Mouse (Mus musculus) gonadal fat pad, adult 2 months (tissue): ENCODE results near the gene Mslnl. TPM values are rescaled to one million over a fixed set of nuclear protein-coding genes. Genes with fewer than 3 reads are reported as not detected.

Experiments used
- DNase-seq: peaks from one replicate; pipeline ENCODE4 v3.0.0-alpha.2; 2012; ENCODE audit warnings: low read depth
- polyA plus RNA-seq: library from polyadenylated mRNA; depleted of rRNA; stranded (reverse); fragments of >200 nt; gene quantifications from 2 replicates; pipeline ENCODE4 v1.2.3, GENCODE M21; 2012; rRNA removed

The Mslnl gene
- polyA plus RNA-seq, 1 experiment = 0.36 TPM

- DNase-seq = no peak
These were observed 49.5 kb downstream of the Mslnl start, which contains the start of gene Haghl for GRCm38 (mm10) chr17:25785281-25785745. Gene Haghl (minus strand): TSS chr17:25785673.

GRCm38 (mm10) chr17:25786280-25786679, 50.4 kb downstream of the Mslnl start, which contains the start of gene Ccdc78:
Gene Ccdc78 (plus strand): TSS chr17:25786580.
- DNase-seq = no peak

GRCm38 (mm10) chr17:25786781-25787504, 51.1 kb downstream of the Mslnl start:
- DNase-seq = no peak

GRCm38 (mm10) chr17:25791320-25791842, 55.5 kb downstream of the Mslnl start:
- DNase-seq = no peak

- no peak for DNase-seq
These were observed 56.1 kb downstream of the Mslnl start for GRCm38 (mm10) chr17:25791843-25792527.

- DNase-seq = no peak
These were observed 56.8 kb downstream of the Mslnl start, which contains the start of gene Fam173a for GRCm38 (mm10) chr17:25792615-25793014. Gene Fam173a (minus strand): TSS chr17:25792901.

GRCm38 (mm10) chr17:25794197-25794596, 58.4 kb downstream of the Mslnl start:
- DNase-seq = no peak

GRCm38 (mm10) chr17:25794998-25795397, 59.2 kb downstream of the Mslnl start:
- no peak for DNase-seq

GRCm38 (mm10) chr17:25795609-25796092, 59.8 kb downstream of the Mslnl start, which contains the start of gene AC134908.4:
Gene AC134908.4 (minus strand): TSS chr17:25795659.
- no peak for DNase-seq

GRCm38 (mm10) chr17:25796211-25796771, 60.4 kb downstream of the Mslnl start:
- no peak for DNase-seq

GRCm38 (mm10) chr17:25796951-25797369, 61.1 kb downstream of the Mslnl start, which contains the start of gene Metrn:
Gene Metrn (minus strand): TSS chr17:25797136.
- DNase-seq = no peak

Other genes starting within 250 kb of the Mslnl start
- 0.08 TPM in 1 of 2 replicates, not detected in the other for gene Sstr5, start 238.8 kb upstream of the Mslnl start, polyA plus RNA-seq
- gene Sox8, start 165.4 kb upstream of the Mslnl start, polyA plus RNA-seq = 1.0 and 1.2 TPM in 2 replicates
- 23.3 and 24.8 TPM in 2 replicates for gene Lmf1, start 157.0 kb upstream of the Mslnl start, polyA plus RNA-seq
- not detected in 2 replicates for gene Gng13, start 18.9 kb upstream of the Mslnl start, polyA plus RNA-seq
- gene Chtf18, start 8.6 kb upstream of the Mslnl start, polyA plus RNA-seq = 2.6 and 2.9 TPM in 2 replicates
- gene Rpusd1, start 8.4 kb upstream of the Mslnl start, polyA plus RNA-seq = 25.8 and 28.8 TPM in 2 replicates
- gene Msln, start 18.3 kb downstream of the Mslnl start, polyA plus RNA-seq = 17.7 and 34.7 TPM in 2 replicates
- 19.1 and 23.9 TPM in 2 replicates for gene Narfl, start 37.7 kb downstream of the Mslnl start, polyA plus RNA-seq
- 45.8 and 47.3 TPM in 2 replicates for gene Haghl, start 49.6 kb downstream of the Mslnl start, polyA plus RNA-seq
- 0.29 and 0.30 TPM in 2 replicates for gene Ccdc78, start 50.5 kb downstream of the Mslnl start, polyA plus RNA-seq
- 105 and 133 TPM in 2 replicates for gene Fam173a, start 56.9 kb downstream of the Mslnl start, polyA plus RNA-seq
- gene AC134908.4, start 59.6 kb downstream of the Mslnl start, polyA plus RNA-seq = 0.23 TPM in 1 of 2 replicates, not detected in the other
- gene Metrn, start 61.1 kb downstream of the Mslnl start, polyA plus RNA-seq = 22.2 and 31.4 TPM in 2 replicates
- 0.58 and 0.81 TPM in 2 replicates for gene Fbxl16, start 73.0 kb downstream of the Mslnl start, polyA plus RNA-seq
- gene Wdr24, start 87.6 kb downstream of the Mslnl start, polyA plus RNA-seq = 32.1 and 36.4 TPM in 2 replicates
- gene Jmjd8, start 92.8 kb downstream of the Mslnl start, polyA plus RNA-seq = 91.2 and 94.5 TPM in 2 replicates
- gene Stub1, start 97.4 kb downstream of the Mslnl start, polyA plus RNA-seq = 219 and 228 TPM in 2 replicates
- 129 and 138 TPM in 2 replicates for gene Rhbdl1, start 101.3 kb downstream of the Mslnl start, polyA plus RNA-seq
- gene Gm20683, start 105.7 kb downstream of the Mslnl start, polyA plus RNA-seq = 47.4 and 55.8 TPM in 2 replicates
- 54.0 and 60.0 TPM in 2 replicates for gene Rhot2, start 108.8 kb downstream of the Mslnl start, polyA plus RNA-seq
- 27.1 and 35.9 TPM in 2 replicates for gene Wdr90, start 125.5 kb downstream of the Mslnl start, polyA plus RNA-seq
- 58.8 and 61.7 TPM in 2 replicates for gene Mcrip2, start 132.7 kb downstream of the Mslnl start, polyA plus RNA-seq
- gene Mettl26, start 139.0 kb downstream of the Mslnl start, polyA plus RNA-seq = 89.7 and 105 TPM in 2 replicates
- 0.95 and 1.1 TPM in 2 replicates for gene Wfikkn1, start 144.8 kb downstream of the Mslnl start, polyA plus RNA-seq
- 49.5 and 51.3 TPM in 2 replicates for gene Rab40c, start 183.7 kb downstream of the Mslnl start, polyA plus RNA-seq
- 122 and 144 TPM in 2 replicates for gene Pigq, start 208.9 kb downstream of the Mslnl start, polyA plus RNA-seq
- gene Nhlrc4, start 208.9 kb downstream of the Mslnl start, polyA plus RNA-seq = 7.0 and 12.9 TPM in 2 replicates
- gene A930017K11Rik, start 216.5 kb downstream of the Mslnl start, polyA plus RNA-seq = 2.4 TPM in 2 replicates
- gene Capn15, start 249.8 kb downstream of the Mslnl start, polyA plus RNA-seq = 27.6 and 28.1 TPM in 2 replicates